Mouse (Mus musculus): Measurements from ENCODE around the gene Heyl. TPM values are rescaled to one million over a fixed set of nuclear protein-coding genes. Genes with fewer than 3 reads are reported as not detected.

Gene Heyl
- total RNA-seq (2023), result under 1 TPM; 0.29 to 0.77 TPM

GRCm38 (mm10) chr4:123233492-123234084 is at the start of gene Heyl:
TSS of gene Heyl (plus strand) at chr4:123233556.

GRCm38 (mm10) chr4:123201186-123202093 is 31.9 kb upstream of the Heyl start, which contains the start of gene Nt5c1a:
TSS of gene Nt5c1a (plus strand) at chr4:123201504.

GRCm38 (mm10) chr4:123261721-123262401 is 28.5 kb downstream of the Heyl start, which contains the start of gene Pabpc4:
TSS of gene Pabpc4 (plus strand) at chr4:123262351.

Other genes starting within 250 kb of the Heyl start
- gene Mycl, start 237.9 kb upstream of the Heyl start, total RNA-seq (2023), result under 1 TPM; 0.75 to 0.83 TPM
- gene Trit1, start 217.0 kb upstream of the Heyl start, total RNA-seq (2023), result 10 to 100 TPM; 25.6 to 26.1 TPM
- not detected for gene Bmp8b, start 128.4 kb upstream of the Heyl start, total RNA-seq (2023)
- gene Oxct2b, start 117.3 kb upstream of the Heyl start, total RNA-seq (2023), result not detected
- 10 to 100 TPM; 52.2 to 55.5 TPM for gene Ppie, start 93.6 kb upstream of the Heyl start, total RNA-seq (2023)
- not detected for gene Hpcal4, start 50.3 kb upstream of the Heyl start, total RNA-seq (2023)
- not detected for gene Nt5c1a, start 32.1 kb upstream of the Heyl start, total RNA-seq (2023)
- 100 to 1,000 TPM; 106 to 111 TPM for gene Pabpc4, start 28.8 kb downstream of the Heyl start, total RNA-seq (2023)
- gene Oxct2a, start 90.1 kb downstream of the Heyl start, total RNA-seq (2023), result under 1 TPM; 0.29 to 0.53 TPM
- under 1 TPM; 0.38 to 0.92 TPM for gene Bmp8a, start 109.7 kb downstream of the Heyl start, total RNA-seq (2023)